Mouse (Mus musculus) cortical plate, adult 2 months (tissue): ENCODE data around the gene Ccdc57. TPM values are rescaled to one million over a fixed set of nuclear protein-coding genes. Genes with fewer than 3 reads are reported as not detected.

Source experiments
- H3K27ac ChIP-seq: fragments of 200-500 bp; 2 replicates; pipeline ENCODE4 v1.5.1; 2012; ENCODE audit warnings: low read length, control low read depth, inconsistent platforms; ENCODE audit not compliant: insufficient read depth
- H3K4me1 ChIP-seq: fragments of 200-500 bp; 2 replicates; pipeline ENCODE4 v1.6.1; 2011; ENCODE audit warnings: low read length; ENCODE audit not compliant: control insufficient read depth, insufficient read depth
- H3K4me3 ChIP-seq: fragments of 200-500 bp; 2 replicates; pipeline ENCODE4 v1.5.1; 2011; ENCODE audit warnings: mild to moderate bottlenecking, low read length, control low read depth; ENCODE audit not compliant: insufficient read depth
- CTCF ChIP-seq: fragments of 200-500 bp; IDR thresholded peaks from 2 replicates; pipeline ENCODE4 v1.5.1; 2011; ENCODE audit warnings: mild to moderate bottlenecking, control low read depth, low read length; ENCODE audit not compliant: insufficient read depth; ENCODE audit errors: extremely low read depth
- POLR2A ChIP-seq: fragments of 200-500 bp; IDR thresholded peaks from 2 replicates; pipeline ENCODE4 v1.6.1; 2011; ENCODE audit warnings: mild to moderate bottlenecking, low read length, control low read depth; ENCODE audit not compliant: insufficient read depth; ENCODE audit errors: extremely low read depth
- polyA plus RNA-seq: library from polyadenylated mRNA; depleted of rRNA; stranded (reverse); fragments of >200 nt; gene quantifications from 2 replicates; pipeline ENCODE4 v1.2.3, GENCODE M21; 2012

The Ccdc57 gene
- polyA plus RNA-seq, 1 experiment: 11.0 TPM

GRCm38 (mm10) chr11:120913796-120914195 is 18.9 kb downstream of the Ccdc57 start:
- no peak for TF ChIP-seq POLR2A
- no peak for TF ChIP-seq CTCF
- H3K27ac ChIP-seq: no peak overlapping the region
- no peak overlapping the region for H3K4me3 ChIP-seq
- no peaks in the 10 kb centered on the region for H3K4me1 ChIP-seq

- no peak overlapping the region for H3K4me3 ChIP-seq
- H3K4me1 ChIP-seq: no peaks in the 10 kb centered on the region
- TF ChIP-seq POLR2A (no peak), CTCF (peak; percentile 100)
- H3K27ac ChIP-seq: no peak overlapping the region
Measured at GRCm38 (mm10) chr11:120905430-120905873, 27.2 kb downstream of the Ccdc57 start.

GRCm38 (mm10) chr11:120904561-120904960 is 28.1 kb downstream of the Ccdc57 start:
- no peaks in the 10 kb centered on the region for H3K4me1 ChIP-seq
- TF ChIP-seq CTCF (no peak), POLR2A (no peak)
- H3K4me3 ChIP-seq: no peak overlapping the region
- no peak overlapping the region for H3K27ac ChIP-seq

GRCm38 (mm10) chr11:120903159-120903850 is 29.4 kb downstream of the Ccdc57 start:
- Histone ChIP-seq H3K27ac (no peak overlapping the region), H3K4me1 (no peaks in the 10 kb centered on the region), H3K4me3 (no peak overlapping the region)
- TF ChIP-seq CTCF: no peak
- no peak for TF ChIP-seq POLR2A

GRCm38 (mm10) chr11:120902487-120903142 is 30.1 kb downstream of the Ccdc57 start:
- Histone ChIP-seq H3K4me1 (no peaks in the 10 kb centered on the region), H3K4me3 (no peak overlapping the region), H3K27ac (no peak overlapping the region)
- TF ChIP-seq POLR2A (no peak), CTCF (no peak)

- no peak overlapping the region for H3K4me3 ChIP-seq
- no peak for TF ChIP-seq CTCF
- TF ChIP-seq POLR2A: no peak
- no peaks in the 10 kb centered on the region for H3K4me1 ChIP-seq
- H3K27ac ChIP-seq: no peak overlapping the region
Measured at GRCm38 (mm10) chr11:120901729-120902486, 30.8 kb downstream of the Ccdc57 start.

- Histone ChIP-seq H3K27ac (no peak overlapping the region), H3K4me3 (no peak overlapping the region), H3K4me1 (no peaks in the 10 kb centered on the region)
- TF ChIP-seq CTCF: no peak
- TF ChIP-seq POLR2A: no peak
Measured at GRCm38 (mm10) chr11:120900276-120901244, 32.1 kb downstream of the Ccdc57 start.

- Histone ChIP-seq H3K4me1 (no peaks in the 10 kb centered on the region), H3K4me3 (no peak overlapping the region), H3K27ac (no peak overlapping the region)
- TF ChIP-seq POLR2A (no peak), CTCF (no peak)
Measured at GRCm38 (mm10) chr11:120898114-120898548, 34.5 kb downstream of the Ccdc57 start.

- Histone ChIP-seq H3K4me3 (no peak overlapping the region), H3K4me1 (no peaks in the 10 kb centered on the region), H3K27ac (no peak overlapping the region)
- TF ChIP-seq POLR2A: no peak
- TF ChIP-seq CTCF: no peak
Measured at GRCm38 (mm10) chr11:120895441-120895840, 37.2 kb downstream of the Ccdc57 start.

GRCm38 (mm10) chr11:120894397-120894796 is 38.3 kb downstream of the Ccdc57 start:
- H3K4me3 ChIP-seq: no peak overlapping the region
- no peak overlapping the region for H3K27ac ChIP-seq
- H3K4me1 ChIP-seq: no peaks in the 10 kb centered on the region
- no peak for TF ChIP-seq POLR2A
- TF ChIP-seq CTCF: 0 out of 2 replicates have a peak, but pooled peaks have one; percentile 10
